Mouse (Mus musculus) skeletal muscle tissue, postnatal 0 days (tissue): Measurements from ENCODE around the gene Fam47c. TPM values are rescaled to one million over a fixed set of nuclear protein-coding genes. Genes with fewer than 3 reads are reported as not detected.

Experiments used
- polyA plus RNA-seq: library from polyadenylated mRNA; unstranded; fragments of >200 nt; fragmentation: Nextera tagmentation; extraction: Ambion mirVana; gene quantifications from 2 replicates; pipeline ENCODE4 v1.2.1, GENCODE M21; 2015

The Fam47c gene
- polyA plus RNA-seq = not detected in 2 replicates

DNA sequence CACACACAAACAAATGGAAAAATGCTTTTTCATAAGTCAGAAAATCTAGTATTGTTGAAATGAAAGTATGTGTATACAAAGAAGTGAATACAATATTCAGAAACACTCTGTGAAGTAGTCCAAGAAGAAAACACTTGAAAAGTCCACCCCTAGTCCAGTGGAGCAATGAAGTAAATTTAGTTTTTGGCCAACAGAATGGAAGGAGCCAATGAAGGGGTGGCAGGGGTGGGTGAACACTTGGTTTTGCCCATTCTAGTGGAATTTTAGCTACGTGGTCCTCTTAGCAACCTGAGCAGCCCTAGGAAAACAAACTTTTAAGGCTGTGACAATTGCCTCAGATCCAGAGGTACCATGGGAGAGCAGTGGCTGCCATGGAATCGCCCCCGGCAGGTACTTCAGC, at the start of gene Fam47c:
Gene Fam47c (plus strand): TSS at position 301 of the 400 bp plus-strand sequence.

Other genes starting within 250 kb of the Fam47c start
- gene Prrg1, start 153.9 kb upstream of the Fam47c start, polyA plus RNA-seq = 8.2 and 8.9 TPM in 2 replicates